In genomic region chr4:154024729-154025521, GRCm38 (mm10) we compare ENCODE assay signal across 8 mouse cellular contexts. TPM values are rescaled to one million over a fixed set of nuclear protein-coding genes. Genes with fewer than 3 reads are reported as not detected.
DNase-seq lines count a peak whose midpoint lies in the region; ATAC-seq lines count a peak whose summit lies in the region.

No protein-coding gene starts in this region.

- H3K27ac ChIP-seq in intestine, embryonic 15.5 days, result peak overlapping the region; percentile 82
- H3K27ac ChIP-seq in liver, embryonic 16.5 days (ENCODE audit: low read length), result peak overlapping the region; percentile 93

- H3K4me2 ChIP-seq in intestine, embryonic 15.5 days (replicated peaks), result peak overlapping the region; percentile 78
- peak overlapping the region; percentile 94 for H3K4me2 ChIP-seq in liver, embryonic 16.5 days (ENCODE audit: low read depth, low read length)

- H3K4me3 ChIP-seq in intestine, embryonic 15.5 days (replicated peaks), result peak overlapping the region; percentile 58
- peak overlapping the region; percentile 93 for H3K4me3 ChIP-seq in liver, embryonic 16.5 days (ENCODE audit: low read depth, low read length)

- no peaks in the 10 kb centered on the region; the same call in 1 of the 2 replicates for H3K9me3 ChIP-seq in intestine, embryonic 15.5 days
- H3K9me3 ChIP-seq in liver, embryonic 16.5 days (replicated peaks; ENCODE audit: control insufficient read depth, low read length), result no peaks in the 10 kb centered on the region

- peak overlapping the region; percentile 67 for H3K9ac ChIP-seq in intestine, embryonic 15.5 days
- H3K9ac ChIP-seq in liver, embryonic 16.5 days (ENCODE audit: low read depth, low read length), result peak overlapping the region; percentile 95

- DNase-seq in adrenal gland, adult (ENCODE audit: inconsistent age in 2 of 2, low spot score in 1 of 2), result peak; percentile 53 to 79
- no peak for DNase-seq in adrenal gland, postnatal 4 days (ENCODE audit: low spot score in 2 of 2)
- peak; percentile 23 for DNase-seq in retina, postnatal 1 day
- no peak for DNase-seq in retina, embryonic 14.5 days (ENCODE audit: low spot score)
- DNase-seq in testis, postnatal 14 days (ENCODE audit: low spot score), result peak; percentile 40
- DNase-seq in layer of hippocampus, adult 9-10 months (ENCODE audit: low spot score), result no peak

- ATAC-seq in intestine, embryonic 15.5 days, result no peak
- no peak for ATAC-seq in liver, embryonic 16.5 days (ENCODE audit: low read depth)

- no peaks in the 10 kb centered on the region for H3K27me3 ChIP-seq in intestine, embryonic 15.5 days (replicated peaks)
- H3K27me3 ChIP-seq in liver, embryonic 16.5 days (ENCODE audit: control insufficient read depth, insufficient read depth, low read depth, low read length), result no peaks in the 10 kb centered on the region

- peaks cover 19% of the 10 kb centered on the region; the same call in 1 of the 2 replicates for H3K36me3 ChIP-seq in intestine, embryonic 15.5 days
- peaks cover 30% of the 10 kb centered on the region for H3K36me3 ChIP-seq in liver, embryonic 16.5 days (ENCODE audit: control insufficient read depth, insufficient read depth)

- whole genome bisulfite sequencing in intestine, embryonic 15.5 days, result 22% methylated on average over 17 of the region's 17 CpGs
- WGBS in liver, embryonic 16.5 days (ENCODE audit: insufficient replicate concordance), result 9% methylated on average over 17 of the region's 17 CpGs

- H3K4me1 ChIP-seq in intestine, embryonic 15.5 days (replicated peaks), result peaks cover 39% of the 10 kb centered on the region
- H3K4me1 ChIP-seq in liver, embryonic 16.5 days (ENCODE audit: control insufficient read depth, low read depth, low read length), result peaks cover 53% of the 10 kb centered on the region

RNA-seq across cellular contexts. Expression of gene Smim1, which starts 1.1 kb away (rescaled TPM):
- total RNA-seq in adrenal gland, postnatal 4 days (2021), result 10 to 100 TPM; 62.0 to 63.3 TPM
- 124 and 154 TPM in 2 replicates for polyA plus RNA-seq in intestine, embryonic 15.5 days (2015; fragmentation: Nextera tagmentation; extraction: Ambion mirVana)
- 271 and 290 TPM in 2 replicates for polyA plus RNA-seq in liver, embryonic 16.5 days (2015; fragmentation: Nextera tagmentation; extraction: Ambion mirVana)

RNA-seq across cellular contexts. Expression of gene Lrrc47, which starts 13.4 kb away (rescaled TPM):
- total RNA-seq in adrenal gland, postnatal 4 days (2021), result 10 to 100 TPM; 64.2 to 65.6 TPM
- polyA plus RNA-seq in intestine, embryonic 15.5 days (2015; fragmentation: Nextera tagmentation; extraction: Ambion mirVana), result 22.3 and 23.3 TPM in 2 replicates
- 11.8 and 12.2 TPM in 2 replicates for polyA plus RNA-seq in liver, embryonic 16.5 days (2015; fragmentation: Nextera tagmentation; extraction: Ambion mirVana)

RNA-seq across cellular contexts. Expression of gene Ccdc27, which starts 17.6 kb away (rescaled TPM):
- total RNA-seq in adrenal gland, postnatal 4 days (2021), result under 1 TPM in 1 of 2 experiments, not detected in 1; 0.20 TPM
- polyA plus RNA-seq in intestine, embryonic 15.5 days (2015; fragmentation: Nextera tagmentation; extraction: Ambion mirVana), result not detected in 2 replicates
- polyA plus RNA-seq in liver, embryonic 16.5 days (2015; fragmentation: Nextera tagmentation; extraction: Ambion mirVana), result 0.04 TPM in 1 of 2 replicates, not detected in the other

RNA-seq across cellular contexts. Expression of gene Cep104, which starts 49.9 kb away (rescaled TPM):
- 10 to 100 TPM; 22.1 to 23.1 TPM for total RNA-seq in adrenal gland, postnatal 4 days (2021)
- 10.8 and 11.0 TPM in 2 replicates for polyA plus RNA-seq in intestine, embryonic 15.5 days (2015; fragmentation: Nextera tagmentation; extraction: Ambion mirVana)
- 5.3 and 5.6 TPM in 2 replicates for polyA plus RNA-seq in liver, embryonic 16.5 days (2015; fragmentation: Nextera tagmentation; extraction: Ambion mirVana)

RNA-seq across cellular contexts. Expression of gene Dffb, which starts 50.0 kb away (rescaled TPM):
- 10 to 100 TPM; 13.8 TPM for total RNA-seq in adrenal gland, postnatal 4 days (2021)
- 14.1 and 15.3 TPM in 2 replicates for polyA plus RNA-seq in intestine, embryonic 15.5 days (2015; fragmentation: Nextera tagmentation; extraction: Ambion mirVana)
- polyA plus RNA-seq in liver, embryonic 16.5 days (2015; fragmentation: Nextera tagmentation; extraction: Ambion mirVana), result 6.7 and 6.9 TPM in 2 replicates

Comparison
In these comparisons a context has a peak if more than half of its experiments do, and no peak if none do; other contexts are left out.
1. DNase-seq: peak in adrenal gland, adult (2 of 2), retina, postnatal 1 day (single experiment) and testis, postnatal 14 days (single experiment); none in adrenal gland, postnatal 4 days (0 of 2), retina, embryonic 14.5 days (single experiment) and layer of hippocampus, adult 9-10 months (single experiment).